Mouse (Mus musculus) spleen, adult 2 months (tissue): ENCODE measurements around the gene Gcgr.

Experiments
- CTCF ChIP-seq: fragments of 200-500 bp; IDR thresholded peaks from 2 replicates; pipeline ENCODE4 v1.5.1; 2011; ENCODE audit warnings: mild to moderate bottlenecking, inconsistent platforms; ENCODE audit not compliant: insufficient read depth, insufficient read length, insufficient replicate concordance; ENCODE audit errors: extremely low read depth
- POLR2A ChIP-seq: fragments of 200-500 bp; IDR thresholded peaks from 2 replicates; pipeline ENCODE4 v1.6.1; 2011; ENCODE audit warnings: low read depth, low read length, inconsistent platforms

- TF ChIP-seq POLR2A (no peak), CTCF (no peak)
These were observed 30.6 kb downstream of the Gcgr start for GRCm38 (mm10) chr11:120560952-120561728.
